Mouse (Mus musculus) limb, embryonic 12.5 days (tissue): ENCODE measurements around the gene Gm20809. TPM values are rescaled to one million over a fixed set of nuclear protein-coding genes. Genes with fewer than 3 reads are reported as not detected.
"Not testable (repeated sequence)": the region's sequence is repeated elsewhere in the genome, so short reads cannot be mapped to it uniquely, and the experiment has no call there.

Experiments
- ATAC-seq: fragments of 200-750 bp; cut with Nextera tagmentation; 2 replicates; pipeline ENCODE4 v1.8.0; 2017; ENCODE audit warnings: low read depth, moderate TSS enrichment; ENCODE audit not compliant: insufficient number of reproducible peaks, insufficient read depth, low FRiP score, low TSS enrichment
- H3K27ac ChIP-seq: fragments of 300-500 bp; sonication (generic); 2 replicates; pipeline ENCODE4 v1.5.1; 2016; ENCODE audit warnings: mild to moderate bottlenecking, moderate library complexity
- H3K27me3 ChIP-seq: fragments of 300-500 bp; sonication (generic); 2 replicates; pipeline ENCODE4 v1.6.1; 2016; ENCODE audit warnings: mild to moderate bottlenecking, moderate library complexity
- H3K36me3 ChIP-seq: fragments of 300-500 bp; sonication (generic); 2 replicates; pipeline ENCODE4 v1.6.1; 2016; ENCODE audit warnings: mild to moderate bottlenecking, moderate library complexity
- H3K4me1 ChIP-seq: fragments of 300-500 bp; sonication (generic); replicated peaks from 2 replicates; pipeline ENCODE4 v1.6.1; 2016
- H3K4me2 ChIP-seq: fragments of 300-500 bp; sonication (generic); 2 replicates; pipeline ENCODE4 v1.6.1; 2016; ENCODE audit warnings: mild to moderate bottlenecking, moderate library complexity
- H3K4me3 ChIP-seq: fragments of 300-500 bp; sonication (generic); replicated peaks from 2 replicates; pipeline ENCODE4 v1.5.1; 2016; ENCODE audit warnings: mild to moderate bottlenecking
- H3K9ac ChIP-seq: fragments of 300-500 bp; sonication (generic); replicated peaks from 2 replicates; pipeline ENCODE4 v1.6.1; 2016; ENCODE audit warnings: mild to moderate bottlenecking, moderate library complexity
- H3K9me3 ChIP-seq: fragments of 300-500 bp; sonication (generic); 2 replicates; pipeline ENCODE4 v1.6.1; 2016; ENCODE audit warnings: mild to moderate bottlenecking, moderate library complexity
- WGBS: fragments of 180-500 bp; shearing (Covaris S2); methylation state at CpG from one replicate; pipeline ENCODE4 v1.1.7; 2016; 5-methylcytosine and 5-hydroxymethylcytosine counted together
- polyA plus RNA-seq: library from polyadenylated mRNA; unstranded; fragments of >200 nt; fragmentation: Nextera tagmentation; extraction: Ambion mirVana; gene quantifications from 2 replicates; pipeline ENCODE4 v1.2.1, GENCODE M21; 2016

Gm20809 gene
- polyA plus RNA-seq, result not detected in 2 replicates

GRCm38 (mm10) chrY:24454757-24455156 lies at the start of gene Gm20809:
Gene Gm20809 (plus strand): TSS chrY:24455057.
- not testable (repeated sequence) for H3K4me1 ChIP-seq, H3K27ac ChIP-seq, H3K36me3 ChIP-seq, H3K4me2 ChIP-seq, ATAC-seq, H3K9ac ChIP-seq, H3K4me3 ChIP-seq, H3K9me3 ChIP-seq, H3K27me3 ChIP-seq
- WGBS, result no CpG with 5 or more reads among the region's 3 CpGs
